Mouse (Mus musculus) bone marrow macrophage, adult 2 months (primary cell): Measurements from ENCODE around the gene Mlxip.

Source experiments
- CTCF ChIP-seq: IDR thresholded peaks from 2 replicates; pipeline ENCODE4 v1.5.1; 2012; ENCODE audit warnings: low read depth, mild to moderate bottlenecking, low read length, moderate library complexity
- POLR2A ChIP-seq: IDR thresholded peaks from 2 replicates; pipeline ENCODE4 v1.6.1; 2012; ENCODE audit warnings: mild to moderate bottlenecking, low read depth, low read length, borderline replicate concordance

DNA sequence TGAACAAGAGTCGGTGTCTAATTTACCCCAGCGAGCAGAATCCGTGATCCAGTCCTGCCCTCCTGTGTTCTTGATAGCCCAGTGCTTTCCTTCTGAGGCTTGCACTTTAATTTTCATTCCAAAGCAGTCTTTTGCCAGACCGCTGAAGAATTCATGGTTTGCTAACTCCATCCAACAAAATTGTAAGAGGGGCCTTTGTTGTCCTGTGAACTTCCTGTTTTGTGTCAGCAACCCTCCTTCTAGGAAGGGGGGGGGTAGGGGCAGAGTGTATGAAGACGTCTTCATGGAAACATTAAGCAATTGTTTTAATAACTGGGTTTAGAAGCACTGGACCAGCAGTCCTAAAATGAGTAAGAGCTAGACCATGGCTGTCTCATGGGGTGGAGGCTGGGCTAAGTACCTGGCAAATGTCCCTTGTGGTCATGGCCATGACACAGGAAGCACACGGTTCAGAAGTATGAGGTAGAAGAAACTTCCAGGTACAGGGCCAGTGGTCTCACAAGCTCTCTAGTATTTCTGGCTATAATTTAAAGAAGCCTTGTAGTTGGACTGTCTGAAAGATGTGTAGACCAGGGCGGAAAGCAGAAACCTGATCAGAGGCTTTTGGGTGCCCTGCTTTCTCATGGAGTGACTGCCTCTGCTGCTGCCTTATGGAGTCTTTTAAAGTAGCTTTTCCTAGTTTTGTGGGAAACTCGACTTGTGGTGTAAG is 41.6 kb downstream of the Mlxip start:
- no peak for TF ChIP-seq CTCF
- TF ChIP-seq POLR2A = no peak
